Mouse (Mus musculus) thymus, adult 2 months (tissue): Measurements from ENCODE around the gene Rasa3. TPM values are rescaled to one million over a fixed set of nuclear protein-coding genes. Genes with fewer than 3 reads are reported as not detected.

Source experiments
- DNase-seq: peaks from one replicate; pipeline ENCODE4 v3.0.0; 2021
- H3K27ac ChIP-seq: fragments of 200-500 bp; 2 replicates; pipeline ENCODE4 v1.5.1; 2012; ENCODE audit warnings: low read length, control low read depth; ENCODE audit not compliant: control insufficient read depth, insufficient read depth
- H3K27me3 ChIP-seq: fragments of 200-500 bp; 2 replicates; pipeline ENCODE4 v1.6.1; 2012; ENCODE audit warnings: mild to moderate bottlenecking, low read length, moderate library complexity, mixed read lengths; ENCODE audit not compliant: control insufficient read depth, insufficient read depth
- H3K36me3 ChIP-seq: fragments of 200-500 bp; 2 replicates; pipeline ENCODE4 v1.6.1; 2012; ENCODE audit warnings: mild to moderate bottlenecking, low read length, moderate library complexity; ENCODE audit not compliant: control insufficient read depth, insufficient read depth
- H3K4me1 ChIP-seq: fragments of 200-500 bp; replicated peaks from 2 replicates; pipeline ENCODE4 v1.6.1; 2012; ENCODE audit warnings: low read length; ENCODE audit not compliant: control insufficient read depth, insufficient read depth
- H3K4me3 ChIP-seq: fragments of 200-500 bp; 2 replicates; pipeline ENCODE4 v1.5.1; 2012; ENCODE audit warnings: mild to moderate bottlenecking, low read length, control low read depth, moderate library complexity; ENCODE audit not compliant: control insufficient read depth, insufficient read depth
- CTCF ChIP-seq: fragments of 200-500 bp; IDR thresholded peaks from 2 replicates; pipeline ENCODE4 v1.5.1; 2012; ENCODE audit warnings: mild to moderate bottlenecking, control low read depth, low read length, moderate library complexity, borderline replicate concordance; ENCODE audit not compliant: control insufficient read depth, poor library complexity, insufficient read depth; ENCODE audit errors: extremely low read depth
- POLR2A ChIP-seq: fragments of 200-500 bp; IDR thresholded peaks from 2 replicates; pipeline ENCODE4 v1.6.1; 2012; ENCODE audit warnings: mild to moderate bottlenecking, low read length, control low read depth, moderate library complexity; ENCODE audit not compliant: control insufficient read depth, poor library complexity, insufficient read depth; ENCODE audit errors: extremely low read depth
- WGBS: fragments of 180-500 bp; shearing (Covaris S2); methylation state at CpG from one replicate; pipeline ENCODE4 v1.1.7; 2018; 5-methylcytosine and 5-hydroxymethylcytosine counted together
- polyA plus RNA-seq: library from polyadenylated mRNA; depleted of rRNA; stranded (reverse); fragments of >200 nt; gene quantifications from 2 replicates; pipeline ENCODE4 v1.2.3, GENCODE M21; 2012

The Rasa3 gene
- polyA plus RNA-seq, 1 experiment, result 57.5 TPM

- no peaks in the 10 kb centered on the region for H3K36me3 ChIP-seq
- H3K27me3 ChIP-seq, result no peaks in the 10 kb centered on the region
- DNase-seq, result no peak
- TF ChIP-seq CTCF (no peak), POLR2A (no peak)
- H3K27ac ChIP-seq, result no peak overlapping the region
- peaks cover 9% of the 10 kb centered on the region for H3K4me1 ChIP-seq
- no peak overlapping the region for H3K4me3 ChIP-seq
- 19% methylated on average over 6 of the region's 6 CpGs for WGBS
Measured at GRCm38 (mm10) chr8:13703756-13704155, 26.4 kb upstream of the Rasa3 start.

GRCm38 (mm10) chr8:13702755-13703154 is 25.4 kb upstream of the Rasa3 start:
- WGBS, result 83% methylated on average over 4 of the region's 4 CpGs
- no peak for TF ChIP-seq POLR2A
- no peak for TF ChIP-seq CTCF
- no peak overlapping the region for H3K27ac ChIP-seq
- no peak for DNase-seq
- no peaks in the 10 kb centered on the region for H3K36me3 ChIP-seq
- H3K4me3 ChIP-seq, result no peak overlapping the region
- H3K4me1 ChIP-seq, result peaks cover 9% of the 10 kb centered on the region
- H3K27me3 ChIP-seq, result no peaks in the 10 kb centered on the region

GRCm38 (mm10) chr8:13699323-13699949 is 22.0 kb upstream of the Rasa3 start:
- WGBS, result 90% methylated on average over 5 of the region's 5 CpGs
- TF ChIP-seq POLR2A, result no peak
- TF ChIP-seq CTCF, result no peak
- H3K27ac ChIP-seq, result no peak overlapping the region

GRCm38 (mm10) chr8:13698281-13698680 is 20.9 kb upstream of the Rasa3 start:
- Histone ChIP-seq H3K27ac (no peak overlapping the region), H3K36me3 (no peaks in the 10 kb centered on the region), H3K27me3 (no peaks in the 10 kb centered on the region), H3K4me1 (no peaks in the 10 kb centered on the region), H3K4me3 (no peak overlapping the region)
- TF ChIP-seq POLR2A (no peak), CTCF (no peak)
- no peak for DNase-seq
- WGBS, result 69% methylated on average over 3 of the region's 3 CpGs

More at GRCm38 (mm10) chr8:13699323-13699949, 22.0 kb upstream of the Rasa3 start:
- no peaks in the 10 kb centered on the region for H3K36me3 ChIP-seq
- no peak for DNase-seq
- peaks cover 4% of the 10 kb centered on the region for H3K4me1 ChIP-seq
- H3K4me3 ChIP-seq, result no peak overlapping the region
- H3K27me3 ChIP-seq, result no peaks in the 10 kb centered on the region

GRCm38 (mm10) chr8:13697681-13698080 is 20.3 kb upstream of the Rasa3 start:
- no peaks in the 10 kb centered on the region for H3K27me3 ChIP-seq
- H3K4me3 ChIP-seq, result no peak overlapping the region
- H3K36me3 ChIP-seq, result no peaks in the 10 kb centered on the region
- TF ChIP-seq POLR2A (no peak), CTCF (no peak)
- no peaks in the 10 kb centered on the region for H3K4me1 ChIP-seq
- DNase-seq, result no peak
- no peak overlapping the region for H3K27ac ChIP-seq
- 52% methylated on average over 8 of the region's 8 CpGs for WGBS

GRCm38 (mm10) chr8:13697196-13697595 is 19.8 kb upstream of the Rasa3 start:
- Histone ChIP-seq H3K27ac (no peak overlapping the region), H3K36me3 (no peaks in the 10 kb centered on the region), H3K4me3 (no peak overlapping the region), H3K27me3 (no peaks in the 10 kb centered on the region), H3K4me1 (no peaks in the 10 kb centered on the region)
- DNase-seq, result no peak
- TF ChIP-seq POLR2A, result no peak
- no peak for TF ChIP-seq CTCF
- WGBS, result 95% methylated on average over 8 of the region's 8 CpGs

GRCm38 (mm10) chr8:13696157-13696556 is 18.8 kb upstream of the Rasa3 start:
- no peak overlapping the region for H3K27ac ChIP-seq
- H3K4me3 ChIP-seq, result no peak overlapping the region
- no peak for DNase-seq
- TF ChIP-seq POLR2A (no peak), CTCF (no peak)
- H3K27me3 ChIP-seq, result no peaks in the 10 kb centered on the region
- 81% methylated on average over 4 of the region's 4 CpGs for WGBS
- no peaks in the 10 kb centered on the region for H3K4me1 ChIP-seq
- no peaks in the 10 kb centered on the region for H3K36me3 ChIP-seq
